Mouse (Mus musculus) adrenal gland, postnatal 4 days (tissue): ENCODE results near the gene Mrc2. TPM values are rescaled to one million over a fixed set of nuclear protein-coding genes. Genes with fewer than 3 reads are reported as not detected.

Experiments
- DNase-seq, 2 experiments: peaks; one replicate each; pipeline ENCODE4 v3.0.0; 2021 to 2022; ENCODE audit warnings: low spot score in 2 of 2, mixed read lengths in 2 of 2
- total RNA-seq, 2 experiments: library from RNA; stranded (reverse); gene quantifications; 2 replicates each; pipeline ENCODE4 v1.2.3; 2021

Gene Mrc2
- total RNA-seq, 2 experiments from 2014 or later = 43.5 to 49.5 TPM

- no peak for DNase-seq
Measured at GRCm38 (mm10) chr11:105348495-105348982, 56.1 kb downstream of the Mrc2 start.

- no peak for DNase-seq
Measured at GRCm38 (mm10) chr11:105349780-105350324, 57.4 kb downstream of the Mrc2 start.

- no peak for DNase-seq
Measured at GRCm38 (mm10) chr11:105350643-105351042, 58.2 kb downstream of the Mrc2 start.

- no peak for DNase-seq
Measured at GRCm38 (mm10) chr11:105352152-105352551, 59.7 kb downstream of the Mrc2 start.

- peak in 1 of 2 experiments; percentile 34 for DNase-seq
Measured at GRCm38 (mm10) chr11:105352954-105353890, 60.8 kb downstream of the Mrc2 start.

- DNase-seq = no peak
Measured at GRCm38 (mm10) chr11:105353891-105354280, 61.4 kb downstream of the Mrc2 start.

- DNase-seq = no peak
Measured at GRCm38 (mm10) chr11:105356301-105356700, 63.9 kb downstream of the Mrc2 start.

GRCm38 (mm10) chr11:105362041-105362765 is 69.8 kb downstream of the Mrc2 start:
- DNase-seq = no peak

GRCm38 (mm10) chr11:105362946-105363597 is 70.6 kb downstream of the Mrc2 start:
- peak; percentile 64 to 72 for DNase-seq

GRCm38 (mm10) chr11:105363598-105364385 is 71.3 kb downstream of the Mrc2 start:
- no peak for DNase-seq

- no peak for DNase-seq
Measured at GRCm38 (mm10) chr11:105364386-105365065, 72.1 kb downstream of the Mrc2 start.

- no peak for DNase-seq
Measured at GRCm38 (mm10) chr11:105365611-105366010, 73.2 kb downstream of the Mrc2 start.

GRCm38 (mm10) chr11:105366051-105366450 is 73.6 kb downstream of the Mrc2 start:
- DNase-seq = no peak

- no peak for DNase-seq
Measured at GRCm38 (mm10) chr11:105367163-105367562, 74.7 kb downstream of the Mrc2 start.

- no peak for DNase-seq
Measured at GRCm38 (mm10) chr11:105368833-105369232, 76.4 kb downstream of the Mrc2 start.

- DNase-seq = no peak
Measured at GRCm38 (mm10) chr11:105369526-105370386, 77.3 kb downstream of the Mrc2 start.

- no peak for DNase-seq
Measured at GRCm38 (mm10) chr11:105371818-105372217, 79.4 kb downstream of the Mrc2 start.

- no peak for DNase-seq
Measured at GRCm38 (mm10) chr11:105373881-105374280, 81.4 kb downstream of the Mrc2 start.
